Mouse (Mus musculus): ENCODE measurements around the gene Rfx2. TPM values are rescaled to one million over a fixed set of nuclear protein-coding genes. Genes with fewer than 3 reads are reported as not detected.

Gene Rfx2
- polyA plus RNA-seq, 1 experiment: 1.4 TPM

DNA sequence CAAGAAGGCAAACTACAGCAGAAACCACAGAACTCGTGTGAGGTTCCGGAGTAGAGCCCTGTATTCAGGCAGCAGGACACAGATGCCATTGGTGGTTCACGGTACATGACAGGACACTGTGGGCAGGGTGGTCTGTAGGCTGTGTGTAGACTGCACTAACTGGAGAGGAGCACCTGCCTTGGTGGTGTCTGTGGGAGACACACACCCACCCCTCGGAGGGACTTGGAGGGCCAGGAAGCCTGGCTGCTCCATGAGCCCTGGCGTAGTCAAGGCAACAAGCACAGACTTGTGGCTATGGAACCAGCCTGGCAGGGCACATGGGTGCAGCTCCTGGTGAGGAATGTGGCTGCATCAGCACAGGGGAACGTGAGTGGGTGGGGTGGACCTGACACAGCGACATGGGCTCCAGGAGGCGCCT, 11.1 kb downstream of the Rfx2 start:
- Histone ChIP-seq H3K36me3 (replicated peaks; ENCODE audit: low read length) (no peaks in the 10 kb centered on the region), H3K27me3 (replicated peaks) (peaks cover 48% of the 10 kb centered on the region), H3K4me1 (peaks cover 31% of the 10 kb centered on the region), H3K4me3 (replicated peaks) (peak overlapping the region; percentile 78), H3K9me3 (no peaks in the 10 kb centered on the region)
- TF ChIP-seq GATA1 (IDR thresholded peaks at IDR 0.05; ENCODE audit: borderline replicate concordance, low read length) (no peak), FLI1 (IDR thresholded peaks at IDR 0.05; ENCODE audit: low read length) (no peak)

DNA sequence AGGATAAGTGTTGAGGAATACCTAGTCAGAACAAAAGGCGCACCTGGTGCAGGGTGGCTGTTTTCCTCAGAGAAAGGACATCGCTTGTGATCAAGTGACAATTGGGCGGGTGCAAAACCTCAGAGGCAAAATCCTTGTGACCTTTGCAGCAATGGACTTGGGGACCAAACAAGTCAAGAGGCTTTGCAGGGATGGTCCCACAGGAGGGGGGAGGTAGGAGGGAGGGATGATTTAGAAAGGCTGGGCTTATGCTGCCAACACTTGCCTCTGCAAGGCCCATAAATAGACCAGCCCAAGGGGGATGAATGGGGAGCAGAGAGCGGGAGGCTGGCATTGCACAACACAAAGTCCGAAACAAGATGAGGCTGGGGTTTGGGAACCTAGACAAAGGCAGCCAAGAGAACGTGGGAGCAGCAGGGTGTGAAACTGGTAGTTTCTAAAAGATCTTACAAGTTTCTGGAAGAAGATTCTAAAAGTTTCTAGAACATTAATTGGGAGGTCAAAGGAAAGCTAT, 11.7 kb downstream of the Rfx2 start:
- Histone ChIP-seq H3K9me3 (no peaks in the 10 kb centered on the region), H3K36me3 (replicated peaks; ENCODE audit: low read length) (no peaks in the 10 kb centered on the region), H3K27me3 (replicated peaks) (peaks cover 46% of the 10 kb centered on the region), H3K4me1 (peaks cover 27% of the 10 kb centered on the region), H3K4me3 (replicated peaks) (no peak overlapping the region)
- TF ChIP-seq FLI1 (IDR thresholded peaks at IDR 0.05; ENCODE audit: low read length) (no peak), GATA1 (IDR thresholded peaks at IDR 0.05; ENCODE audit: borderline replicate concordance, low read length) (no peak)

- H3K9me3 ChIP-seq: no peaks in the 10 kb centered on the region
- peaks cover 18% of the 10 kb centered on the region for H3K4me1 ChIP-seq
- H3K4me3 ChIP-seq (replicated peaks): no peak overlapping the region
- no peaks in the 10 kb centered on the region for H3K36me3 ChIP-seq (replicated peaks; ENCODE audit: low read length)
- peaks cover 48% of the 10 kb centered on the region for H3K27me3 ChIP-seq (replicated peaks)
- TF ChIP-seq GATA1 (IDR thresholded peaks at IDR 0.05; ENCODE audit: borderline replicate concordance, low read length) (no peak), FLI1 (IDR thresholded peaks at IDR 0.05; ENCODE audit: low read length) (no peak)
Observed at GRCm38 (mm10) chr17:56818067-56818636, 12.7 kb downstream of the Rfx2 start.

DNA sequence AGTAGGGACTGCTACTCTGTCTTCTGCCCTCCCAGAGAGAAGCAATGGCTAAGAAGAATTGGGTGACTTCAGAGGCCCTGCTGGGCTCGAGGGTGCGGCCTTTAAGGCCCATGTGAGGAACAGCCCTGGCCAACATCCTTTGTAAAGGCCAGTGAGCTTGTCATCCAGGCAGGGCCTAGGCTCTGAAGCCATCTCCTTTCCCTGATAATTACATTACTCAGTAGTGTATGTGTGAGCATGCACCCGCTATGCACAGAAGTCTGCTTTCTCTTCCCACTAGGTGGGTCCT, 15.8 kb downstream of the Rfx2 start:
- Histone ChIP-seq H3K9me3 (no peaks in the 10 kb centered on the region), H3K27me3 (replicated peaks) (peaks cover 49% of the 10 kb centered on the region), H3K36me3 (replicated peaks; ENCODE audit: low read length) (no peaks in the 10 kb centered on the region), H3K4me1 (peaks cover 22% of the 10 kb centered on the region), H3K4me3 (replicated peaks) (no peak overlapping the region)
- TF ChIP-seq FLI1 (IDR thresholded peaks at IDR 0.05; ENCODE audit: low read length) (no peak), GATA1 (IDR thresholded peaks at IDR 0.05; ENCODE audit: borderline replicate concordance, low read length) (no peak)

- Histone ChIP-seq H3K4me3 (replicated peaks) (no peak overlapping the region), H3K36me3 (replicated peaks; ENCODE audit: low read length) (no peaks in the 10 kb centered on the region), H3K9me3 (no peaks in the 10 kb centered on the region), H3K4me1 (peaks cover 21% of the 10 kb centered on the region), H3K27me3 (replicated peaks) (peaks cover 50% of the 10 kb centered on the region)
- TF ChIP-seq FLI1 (IDR thresholded peaks at IDR 0.05; ENCODE audit: low read length) (no peak), GATA1 (IDR thresholded peaks at IDR 0.05; ENCODE audit: borderline replicate concordance, low read length) (no peak)
Observed at GRCm38 (mm10) chr17:56814316-56815056, 16.3 kb downstream of the Rfx2 start.

DNA sequence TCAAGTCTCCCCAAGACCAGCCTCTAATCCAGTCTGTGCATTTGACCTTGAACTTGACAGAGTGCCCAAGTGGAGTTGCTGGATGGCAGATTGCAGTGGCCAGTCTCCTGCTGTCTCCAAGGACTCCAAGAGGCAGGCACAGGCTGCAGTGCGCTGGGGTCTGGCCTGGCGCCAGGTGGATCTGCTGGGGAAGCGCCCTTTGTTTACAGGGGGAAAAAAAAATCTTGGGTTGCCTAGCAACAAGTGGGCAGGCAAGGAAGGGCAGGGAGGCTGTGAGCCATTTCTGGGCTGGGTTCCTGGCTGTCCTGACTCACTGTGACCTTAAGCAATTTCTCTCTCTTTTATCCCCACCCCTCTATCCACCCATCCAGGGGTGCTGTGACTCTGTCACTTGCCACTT, 20.6 kb downstream of the Rfx2 start:
- Histone ChIP-seq H3K4me1 (peaks cover 27% of the 10 kb centered on the region), H3K36me3 (replicated peaks; ENCODE audit: low read length) (no peaks in the 10 kb centered on the region), H3K4me3 (replicated peaks) (no peak overlapping the region), H3K27me3 (replicated peaks) (peaks cover 59% of the 10 kb centered on the region), H3K9me3 (no peaks in the 10 kb centered on the region)
- TF ChIP-seq GATA1 (IDR thresholded peaks at IDR 0.05; ENCODE audit: borderline replicate concordance, low read length): no peak
- TF ChIP-seq FLI1 (IDR thresholded peaks at IDR 0.05; ENCODE audit: low read length): no peak

GRCm38 (mm10) chr17:56808518-56808917, 22.3 kb downstream of the Rfx2 start:
- no peaks in the 10 kb centered on the region for H3K9me3 ChIP-seq
- no peak for TF ChIP-seq FLI1 (IDR thresholded peaks at IDR 0.05; ENCODE audit: low read length)
- no peak for TF ChIP-seq GATA1 (IDR thresholded peaks at IDR 0.05; ENCODE audit: borderline replicate concordance, low read length)
- peaks cover 27% of the 10 kb centered on the region for H3K4me1 ChIP-seq
- peaks cover 61% of the 10 kb centered on the region for H3K27me3 ChIP-seq (replicated peaks)
- H3K4me3 ChIP-seq (replicated peaks): peak overlapping the region; percentile 4
- H3K36me3 ChIP-seq (replicated peaks; ENCODE audit: low read length): no peaks in the 10 kb centered on the region

- Histone ChIP-seq H3K4me1 (peaks cover 24% of the 10 kb centered on the region), H3K9me3 (no peaks in the 10 kb centered on the region), H3K4me3 (replicated peaks) (no peak overlapping the region), H3K27me3 (replicated peaks) (peaks cover 66% of the 10 kb centered on the region), H3K36me3 (replicated peaks; ENCODE audit: low read length) (no peaks in the 10 kb centered on the region)
- TF ChIP-seq FLI1 (IDR thresholded peaks at IDR 0.05; ENCODE audit: low read length): no peak
- no peak for TF ChIP-seq GATA1 (IDR thresholded peaks at IDR 0.05; ENCODE audit: borderline replicate concordance, low read length)
Observed at GRCm38 (mm10) chr17:56805784-56806183, 25.0 kb downstream of the Rfx2 start.

DNA sequence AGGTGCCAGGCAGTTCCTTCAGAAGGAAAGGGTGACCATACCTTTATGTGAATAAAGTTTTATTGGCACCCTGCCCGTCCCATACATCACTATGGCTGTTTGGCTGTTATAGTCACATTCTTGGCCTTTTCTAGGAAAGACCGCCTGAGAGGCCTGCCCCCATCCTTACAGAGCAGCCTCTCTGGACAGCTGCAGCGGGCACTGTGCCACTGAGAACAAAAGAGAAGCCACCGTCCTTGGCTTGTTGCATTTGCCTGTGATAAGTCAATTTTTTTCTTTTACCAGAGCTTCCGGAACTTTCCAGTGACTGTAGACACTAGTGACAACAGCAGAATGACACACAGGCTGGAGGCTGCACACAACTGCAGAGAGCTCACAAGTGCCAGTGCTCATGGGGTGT, 25.9 kb downstream of the Rfx2 start:
- no peaks in the 10 kb centered on the region for H3K36me3 ChIP-seq (replicated peaks; ENCODE audit: low read length)
- peaks cover 69% of the 10 kb centered on the region for H3K27me3 ChIP-seq (replicated peaks)
- no peaks in the 10 kb centered on the region for H3K9me3 ChIP-seq
- peaks cover 17% of the 10 kb centered on the region; the same call in 1 of the 2 replicates for H3K4me1 ChIP-seq
- H3K4me3 ChIP-seq (replicated peaks): no peak overlapping the region
- TF ChIP-seq GATA1 (IDR thresholded peaks at IDR 0.05; ENCODE audit: borderline replicate concordance, low read length) (no peak), FLI1 (IDR thresholded peaks at IDR 0.05; ENCODE audit: low read length) (no peak)

- Histone ChIP-seq H3K27me3 (replicated peaks) (peaks cover 59% of the 10 kb centered on the region), H3K36me3 (replicated peaks; ENCODE audit: low read length) (no peaks in the 10 kb centered on the region), H3K9me3 (no peaks in the 10 kb centered on the region), H3K4me1 (peaks cover 6% of the 10 kb centered on the region; the same call in 1 of the 2 replicates), H3K4me3 (replicated peaks) (no peak overlapping the region)
- no peak for TF ChIP-seq GATA1 (IDR thresholded peaks at IDR 0.05; ENCODE audit: borderline replicate concordance, low read length)
- TF ChIP-seq FLI1 (IDR thresholded peaks at IDR 0.05; ENCODE audit: low read length): no peak
Observed at GRCm38 (mm10) chr17:56802065-56802464, 28.7 kb downstream of the Rfx2 start.
